Mouse (Mus musculus) ovary, postnatal 36 days (tissue): ENCODE data around the gene L2hgdh.
"Not testable (repeated sequence)": the region's sequence is repeated elsewhere in the genome, so short reads cannot be mapped to it uniquely, and the experiment has no call there.

ENCODE experiments used
- DNase-seq: peaks from one replicate; pipeline ENCODE4 v3.0.0; 2022; ENCODE audit warnings: low spot score, mixed read lengths

Gene L2hgdh

DNA sequence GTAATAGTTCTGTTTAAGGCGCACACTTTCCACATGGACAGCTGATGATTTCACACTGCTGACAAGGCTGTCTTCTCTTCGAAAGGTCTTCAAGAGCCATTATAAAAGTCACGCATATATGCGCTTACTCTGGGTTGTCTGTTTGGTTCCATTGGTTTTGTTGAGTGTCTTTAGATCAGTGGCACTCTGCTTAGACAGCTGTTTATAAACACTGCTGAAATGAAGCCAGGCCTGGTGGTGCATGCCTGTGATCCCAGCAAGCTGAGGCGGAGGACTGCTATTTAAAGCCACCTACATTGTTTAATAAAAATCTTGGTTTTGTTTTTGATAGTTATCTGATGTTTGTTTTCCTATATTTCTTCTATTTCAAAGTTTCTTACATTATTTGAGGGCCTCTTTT, 58.0 kb downstream of the L2hgdh start:
- DNase-seq, result no peak

GRCm38 (mm10) chr12:69661658-69662057, 63.0 kb downstream of the L2hgdh start:
- DNase-seq, result no peak

- not testable (repeated sequence) for DNase-seq
Measured at GRCm38 (mm10) chr12:69653973-69654372, 70.7 kb downstream of the L2hgdh start.

DNA sequence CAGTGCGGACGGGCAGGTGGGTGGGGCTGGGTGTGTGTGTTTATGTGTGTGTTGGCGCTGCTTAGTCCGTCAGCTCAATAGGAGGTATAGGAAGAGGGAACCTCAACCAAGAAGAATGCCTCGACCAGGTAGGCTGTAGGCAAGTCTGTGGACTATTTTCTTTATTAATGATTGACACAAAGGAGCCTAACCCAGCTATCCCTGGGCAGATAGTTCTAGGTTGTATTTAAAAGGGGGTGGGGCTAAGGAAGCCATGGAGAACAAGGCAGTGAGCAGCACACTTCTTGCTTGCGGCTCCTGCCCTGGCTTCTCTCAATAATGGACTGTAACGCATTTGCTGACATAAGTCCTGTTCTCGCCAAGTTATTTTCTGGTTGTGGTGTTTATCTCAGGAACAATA, 75.2 kb downstream of the L2hgdh start:
- no peak for DNase-seq

DNA sequence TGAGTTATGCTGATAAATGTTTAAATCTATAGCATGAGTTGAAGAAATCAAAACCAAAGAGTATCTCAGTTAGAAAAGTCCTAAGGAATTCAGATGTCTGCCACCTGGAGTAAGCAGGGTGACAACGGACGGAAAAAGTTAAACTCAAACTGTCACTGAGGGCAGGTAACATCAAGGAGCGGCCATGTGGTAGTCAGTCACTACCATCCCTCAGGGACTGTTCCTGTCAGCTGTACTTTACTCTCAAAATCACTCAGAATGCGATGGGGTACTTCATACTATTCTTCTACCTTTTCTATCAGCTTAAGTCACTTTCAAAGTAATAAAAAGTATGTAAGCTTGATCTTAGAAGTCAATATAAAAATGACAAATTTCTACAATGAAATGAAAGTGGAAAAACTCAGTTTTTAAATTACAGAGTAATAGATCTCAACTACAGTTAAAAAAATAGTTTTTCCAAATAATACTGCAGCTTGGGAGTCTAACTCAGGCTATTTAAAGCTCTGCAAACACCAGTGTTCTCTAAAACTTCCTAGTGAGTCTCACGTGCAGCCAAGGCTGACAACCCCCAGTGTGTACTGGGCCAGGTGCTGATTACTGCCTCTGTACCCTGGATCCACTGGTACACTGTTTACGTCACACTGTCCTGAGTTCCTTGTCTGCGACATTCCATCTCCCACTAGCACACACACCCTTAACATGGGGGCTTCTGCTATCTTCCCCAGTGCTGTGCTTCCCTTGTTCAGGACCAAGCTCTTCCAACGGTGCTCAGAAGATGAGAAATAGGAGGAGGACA, 78.7 kb downstream of the L2hgdh start:
- DNase-seq, result no peak

DNA sequence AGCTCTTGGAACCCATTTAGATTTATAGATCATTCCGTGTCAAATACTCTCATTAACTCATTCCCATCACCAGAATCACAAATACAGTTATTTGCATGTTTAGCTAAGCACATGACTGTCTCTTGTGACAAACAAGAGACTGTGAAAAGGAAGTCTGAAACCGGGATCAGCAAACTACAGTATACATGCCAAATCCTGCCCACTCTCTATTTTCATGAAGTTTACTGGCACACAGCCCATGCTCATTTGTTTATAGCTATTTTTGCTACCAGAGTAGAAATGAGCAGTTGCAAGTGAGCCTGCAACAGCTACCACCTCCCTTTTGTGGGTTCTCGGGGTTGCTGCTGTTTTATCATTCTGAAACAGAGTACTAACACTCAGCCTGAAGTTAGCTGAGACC, 79.8 kb downstream of the L2hgdh start:
- DNase-seq, result no peak

DNA sequence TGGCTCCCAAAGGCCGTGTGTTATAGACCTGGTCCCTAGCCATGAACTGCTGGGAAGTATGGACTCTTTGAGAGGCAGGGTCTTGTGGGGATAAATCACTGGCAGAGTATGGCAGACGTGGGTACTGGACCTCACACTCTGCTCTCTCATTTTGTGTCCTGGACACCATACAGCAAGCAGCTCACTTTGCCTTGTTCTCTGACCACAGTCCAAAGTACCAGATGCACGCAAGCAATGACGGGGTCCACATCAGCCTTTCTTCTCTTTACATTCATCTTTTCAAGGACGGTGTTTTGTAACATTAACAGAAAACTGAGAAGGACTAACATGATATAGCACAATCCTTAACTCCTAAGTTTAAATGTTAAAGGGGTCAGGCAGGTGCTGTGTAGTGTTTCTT, 81.8 kb downstream of the L2hgdh start:
- DNase-seq, result no peak
